Mouse (Mus musculus) embryo, embryonic 9.5 days (tissue): Measurements from ENCODE around the gene Gm20449.
"Not testable (repeated sequence)": the region's sequence is repeated elsewhere in the genome, so short reads cannot be mapped to it uniquely, and the experiment has no call there.

Experiments used
- DNase-seq: peaks from one replicate; pipeline ENCODE4 v3.0.0-alpha.2; 2017; ENCODE audit errors: extremely low spot score

Gene Gm20449

GRCm38 (mm10) chr7:41499389-41500049, at the start of gene Gm20449, which contains the start of gene AW146154:
TSS of gene Gm20449 (minus strand) at chr7:41499417.
TSS of gene AW146154 (minus strand) at chr7:41499890.
- peak; percentile 82 for DNase-seq

DNA sequence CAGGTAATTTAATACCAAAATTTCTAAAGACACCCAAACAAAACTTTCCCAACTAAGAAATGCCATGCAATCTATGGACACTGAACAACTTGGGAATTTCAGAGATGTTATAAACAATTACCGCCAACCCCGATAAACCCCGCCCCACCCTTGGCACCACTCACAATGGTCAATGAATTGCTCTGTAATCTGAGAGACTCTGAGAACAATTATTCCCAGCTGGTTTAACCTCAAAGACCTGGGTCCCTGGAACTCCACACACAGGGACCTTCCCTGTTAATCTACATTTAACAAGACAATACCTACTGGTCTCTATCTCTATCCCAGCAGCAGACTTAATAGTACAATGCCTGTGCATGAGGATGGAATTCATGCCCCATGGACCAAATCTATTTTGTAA, 13.5 kb upstream of the Gm20449 start:
- no peak for DNase-seq

DNA sequence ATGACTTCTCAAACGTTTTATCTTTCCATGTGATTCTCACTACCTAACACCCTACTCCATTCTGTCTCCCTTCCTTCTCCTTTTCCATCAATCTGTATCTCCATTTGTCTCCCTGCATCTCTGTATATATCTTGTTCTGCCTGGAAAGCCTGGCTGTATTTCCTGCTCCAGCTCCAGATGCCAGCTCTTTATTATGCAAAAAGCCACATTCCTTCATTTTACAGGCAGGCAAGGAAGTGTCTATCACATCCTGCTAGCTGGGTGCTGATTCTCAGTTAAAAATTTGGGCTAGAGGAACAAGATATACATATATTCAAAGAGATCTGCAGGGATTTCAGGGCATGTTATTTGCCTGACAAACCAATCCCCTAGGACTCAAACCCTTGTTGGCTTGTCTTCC, 13.0 kb upstream of the Gm20449 start:
- no peak for DNase-seq

- DNase-seq: no peak
These were observed 3.2 kb upstream of the Gm20449 start for GRCm38 (mm10) chr7:41502402-41502801.

GRCm38 (mm10) chr7:41500151-41500934, 1.1 kb upstream of the Gm20449 start:
- peak; percentile 61 for DNase-seq

GRCm38 (mm10) chr7:41499018-41499388, 214 bp downstream of the Gm20449 start:
- DNase-seq: not testable (repeated sequence)

GRCm38 (mm10) chr7:41498464-41498863, 753 bp downstream of the Gm20449 start:
- DNase-seq: not testable (repeated sequence)

DNA sequence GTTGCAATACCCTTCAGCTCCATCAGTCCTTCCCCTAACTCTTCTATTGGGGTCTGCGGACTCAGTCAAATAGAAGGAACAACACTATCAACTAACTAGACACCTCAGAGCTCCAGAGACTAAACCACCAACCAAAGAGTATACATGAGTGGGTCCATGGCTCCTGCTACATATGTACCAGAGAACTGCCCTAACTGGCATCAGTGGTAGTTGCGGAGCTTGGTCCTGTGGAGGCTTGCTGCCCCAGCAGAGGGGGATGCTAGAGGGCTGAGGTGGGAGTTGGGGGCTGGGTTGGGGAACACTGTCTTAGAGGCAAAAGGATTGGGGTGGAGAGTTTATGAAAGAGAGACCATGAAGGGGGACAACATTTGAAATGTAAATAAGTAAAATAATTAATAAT, 1.3 kb downstream of the Gm20449 start:
- no peak for DNase-seq

DNA sequence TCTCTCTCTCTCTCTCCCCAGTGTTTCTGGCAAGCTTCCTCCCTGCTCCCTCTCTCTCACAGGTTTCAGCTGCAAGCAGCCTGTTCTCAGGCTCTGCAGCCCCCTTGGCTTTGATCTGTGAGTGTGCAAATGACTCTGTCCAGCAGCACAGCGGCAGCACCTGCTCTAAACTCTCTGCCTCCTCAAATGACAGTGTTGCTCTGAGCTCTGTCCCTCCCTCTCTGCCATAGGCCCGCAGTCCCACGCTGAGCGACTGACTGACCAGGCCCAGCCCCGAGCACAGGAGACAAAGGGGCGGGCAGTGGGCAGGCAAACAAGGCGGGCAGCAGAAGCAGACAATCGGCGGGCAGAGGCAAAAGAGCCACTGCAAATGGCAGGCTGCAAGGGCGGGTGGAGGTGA, 47.4 kb downstream of the Gm20449 start:
- peak; percentile 17 for DNase-seq

- not testable (repeated sequence) for DNase-seq
These were observed 50.6 kb downstream of the Gm20449 start, which contains the start of gene Vmn2r57 for GRCm38 (mm10) chr7:41448596-41448995. TSS of gene Vmn2r57 (minus strand) at chr7:41448696.

GRCm38 (mm10) chr7:41394130-41394529, 105.1 kb downstream of the Gm20449 start:
- no peak for DNase-seq

- peak; percentile 81 for DNase-seq
These were observed 105.9 kb downstream of the Gm20449 start, which contains the start of gene AI987944 for GRCm38 (mm10) chr7:41393048-41393971. TSS of gene AI987944 (minus strand) at chr7:41393379.
